Mouse (Mus musculus) liver, embryonic 14.5 days (tissue): ENCODE data around the gene Chd6. TPM values are rescaled to one million over a fixed set of nuclear protein-coding genes. Genes with fewer than 3 reads are reported as not detected.

ENCODE experiments used
- ATAC-seq: fragments of 200-750 bp; cut with Nextera tagmentation; 2 replicates; pipeline ENCODE4 v1.8.0; 2017; ENCODE audit warnings: moderate number of reproducible peaks, mild to moderate bottlenecking, moderate library complexity; ENCODE audit not compliant: insufficient read depth
- DNase-seq, 3 experiments: peaks; one replicate each; pipeline ENCODE4 v3.0.0-alpha.2; 2012 to 2013; ENCODE audit warnings: low read depth in 3 of 3, low spot score in 3 of 3
- H3K27ac ChIP-seq: fragments of 300-500 bp; sonication (generic); 2 replicates; pipeline ENCODE4 v1.5.1; 2014; ENCODE audit warnings: moderate library complexity, mild to moderate bottlenecking, control low read depth, inconsistent platforms
- H3K27me3 ChIP-seq: fragments of 300-500 bp; sonication (generic); 2 replicates; pipeline ENCODE4 v1.6.1; 2014; ENCODE audit warnings: mild to moderate bottlenecking, low read length, moderate library complexity; ENCODE audit not compliant: control insufficient read depth, insufficient read depth
- H3K36me3 ChIP-seq: fragments of 300-500 bp; sonication (generic); replicated peaks from 2 replicates; pipeline ENCODE4 v1.6.1; 2014; ENCODE audit warnings: low read depth; ENCODE audit not compliant: control insufficient read depth, insufficient read depth
- H3K4me1 ChIP-seq, 2 experiments: fragments of 200-500 bp in 1 of 2; fragments of 300-500 bp in 1 of 2; sonication (generic) in 1 of 2; replicated peaks; 2 replicates each; pipeline ENCODE4 v1.6.1; 2012 to 2014; ENCODE audit warnings: antibody characterized with exemption in 1 of 2, inconsistent platforms in 1 of 2, low read length in 1 of 2; ENCODE audit not compliant: control insufficient read depth in 2 of 2, insufficient read depth in 2 of 2
- H3K4me2 ChIP-seq: fragments of 300-500 bp; sonication (generic); 2 replicates; pipeline ENCODE4 v1.6.1; 2014; ENCODE audit warnings: low read depth, mild to moderate bottlenecking, control low read depth, moderate library complexity
- H3K4me3 ChIP-seq, 2 experiments: fragments of 200-500 bp in 1 of 2; fragments of 300-500 bp in 1 of 2; sonication (generic) in 1 of 2; 2 replicates each; pipeline ENCODE4 v1.5.1; 2012 to 2014; ENCODE audit warnings: low read depth in 2 of 2, low read length in 2 of 2, mild to moderate bottlenecking in 2 of 2, control low read depth in 1 of 2, inconsistent platforms in 1 of 2, moderate library complexity in 1 of 2; ENCODE audit not compliant: insufficient read depth in 1 of 2
- H3K9ac ChIP-seq: fragments of 300-500 bp; sonication (generic); replicated peaks from 2 replicates; pipeline ENCODE4 v1.6.1; 2014; ENCODE audit warnings: mild to moderate bottlenecking, control low read depth, moderate library complexity
- H3K9me3 ChIP-seq: fragments of 300-500 bp; sonication (generic); 2 replicates; pipeline ENCODE4 v1.6.1; 2016; ENCODE audit warnings: low read length, mixed read lengths; ENCODE audit not compliant: control insufficient read depth
- CTCF ChIP-seq: IDR thresholded peaks from 2 replicates; pipeline ENCODE4 v1.5.1; 2016; ENCODE audit warnings: antibody characterized with exemption, low read depth, control low read depth
- EP300 ChIP-seq: IDR thresholded peaks from 2 replicates; pipeline ENCODE4 v1.6.1; 2016; ENCODE audit warnings: antibody characterized with exemption, low read depth
- WGBS: fragments of 180-500 bp; shearing (Covaris S2); extraction: QIAGEN DNeasy Blood & Tissue Kit; methylation state at CpG from one replicate; pipeline ENCODE4 v1.1.7; 2014; ENCODE audit not compliant: insufficient replicate concordance; 5-methylcytosine and 5-hydroxymethylcytosine counted together
- polyA plus RNA-seq, 2 experiments: library from polyadenylated mRNA; depleted of rRNA in 1 of 2; stranded (reverse) in 1 of 2; unstranded in 1 of 2; fragments of >200 nt; fragmentation: Nextera tagmentation in 1 of 2; extraction: Ambion mirVana in 1 of 2; gene quantifications; 2 replicates each; pipeline versions ENCODE4 v1.2.1 to v1.2.3; 2012 to 2014

Chd6 gene
- polyA plus RNA-seq, 2 experiments: 3.1 to 3.6 TPM

GRCm38 (mm10) chr2:161066097-161066759 lies 42.6 kb downstream of the Chd6 start:
- H3K4me1 ChIP-seq: peaks cover 3 to 14% of the 10 kb centered on the region in 2 experiments; a peak in 2 of 4 replicates
- H3K9ac ChIP-seq: no peak overlapping the region
- no peak overlapping the region for H3K4me3 ChIP-seq
- no peaks in the 10 kb centered on the region for H3K27me3 ChIP-seq
- WGBS: 14% methylated on average over 10 of the region's 10 CpGs
- DNase-seq: peak in 1 of 3 experiments; percentile 24
- no peaks in the 10 kb centered on the region for H3K9me3 ChIP-seq
- no peaks in the 10 kb centered on the region for H3K36me3 ChIP-seq
- TF ChIP-seq CTCF: no peak
- TF ChIP-seq EP300: 0 out of 2 replicates have a peak, but pooled peaks have one; percentile 8
- H3K27ac ChIP-seq: no peak overlapping the region
- peak overlapping the region; percentile 33 for H3K4me2 ChIP-seq
- peak; percentile 89 for ATAC-seq

- no peak overlapping the region for H3K4me3 ChIP-seq
- no peaks in the 10 kb centered on the region for H3K36me3 ChIP-seq
- H3K27me3 ChIP-seq: no peaks in the 10 kb centered on the region
- ATAC-seq (peak; percentile 78; the same call in 1 of the 2 replicates), DNase-seq (no peak)
- H3K4me1 ChIP-seq: peaks cover 3 to 14% of the 10 kb centered on the region in 2 experiments; a peak in 2 of 4 replicates
- no peak for TF ChIP-seq CTCF
- TF ChIP-seq EP300: no peak
- H3K9me3 ChIP-seq: no peaks in the 10 kb centered on the region
- 39% methylated on average over 2 of the region's 2 CpGs for WGBS
- no peak overlapping the region; the same call in 1 of the 2 replicates for H3K27ac ChIP-seq
- H3K9ac ChIP-seq: no peak overlapping the region
- H3K4me2 ChIP-seq: no peak overlapping the region; the same call in 1 of the 2 replicates
Measured at GRCm38 (mm10) chr2:161065594-161065993, 43.3 kb downstream of the Chd6 start.

DNA sequence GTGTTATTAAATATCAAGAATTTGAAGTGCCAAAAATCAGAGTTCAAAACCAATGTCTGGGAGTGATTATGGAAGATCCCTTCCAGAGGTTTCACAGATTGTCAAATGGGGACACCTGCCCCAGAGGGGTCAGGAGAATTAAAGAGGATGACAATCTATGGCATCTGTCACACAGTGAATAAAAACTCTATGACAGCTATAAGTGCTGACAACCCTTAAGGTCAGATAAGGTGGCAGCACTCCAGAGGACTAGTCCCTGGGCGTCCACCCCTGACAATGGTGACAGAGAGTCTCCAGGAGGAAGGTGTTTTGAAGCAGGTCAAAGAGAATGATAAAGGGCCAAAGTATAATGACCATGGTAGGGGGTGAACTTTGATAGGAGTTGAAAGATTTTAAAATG lies 44.0 kb downstream of the Chd6 start:
- 18% methylated on average over 1 of the region's 1 CpGs for WGBS
- Histone ChIP-seq H3K4me2 (no peak overlapping the region), H3K9me3 (no peaks in the 10 kb centered on the region), H3K9ac (no peak overlapping the region), H3K4me3 (no peak overlapping the region), H3K36me3 (no peaks in the 10 kb centered on the region), H3K27me3 (no peaks in the 10 kb centered on the region), H3K4me1 (peaks cover 3 to 14% of the 10 kb centered on the region in 2 experiments; a peak in 2 of 4 replicates), H3K27ac (no peak overlapping the region)
- DNase-seq (no peak), ATAC-seq (peak; percentile 49)
- TF ChIP-seq EP300 (no peak), CTCF (no peak)

DNA sequence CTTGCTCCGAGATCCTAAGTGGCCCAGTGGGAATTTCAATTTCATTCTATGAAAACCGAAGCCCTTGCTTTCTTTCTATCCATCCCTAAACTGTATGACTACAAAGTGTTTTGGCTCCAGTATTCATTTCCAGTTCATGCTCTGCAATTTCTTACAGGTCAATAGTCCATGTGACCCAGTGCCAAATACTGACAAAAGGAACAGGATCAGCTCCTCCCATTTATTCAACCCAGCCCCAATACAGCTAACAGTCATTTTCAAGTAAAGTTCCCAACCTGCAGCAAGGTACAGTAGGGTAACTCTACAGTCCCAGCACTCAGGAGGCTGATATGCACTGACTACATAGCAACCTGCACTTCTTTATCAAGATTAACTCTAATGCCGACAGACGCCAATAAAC lies 50.0 kb downstream of the Chd6 start:
- DNase-seq (no peak), ATAC-seq (no peak)
- no peak for TF ChIP-seq CTCF
- no peak for TF ChIP-seq EP300
- Histone ChIP-seq H3K4me2 (no peak overlapping the region), H3K27ac (no peak overlapping the region), H3K9ac (no peak overlapping the region), H3K36me3 (no peaks in the 10 kb centered on the region), H3K4me3 (no peak overlapping the region), H3K4me1 (no peaks in the 10 kb centered on the region), H3K9me3 (no peaks in the 10 kb centered on the region), H3K27me3 (no peaks in the 10 kb centered on the region)
- 81% methylated on average over 4 of the region's 4 CpGs for WGBS

- Histone ChIP-seq H3K4me3 (no peak overlapping the region), H3K4me2 (no peak overlapping the region), H3K4me1 (no peaks in the 10 kb centered on the region), H3K36me3 (no peaks in the 10 kb centered on the region), H3K27ac (no peak overlapping the region), H3K9ac (no peak overlapping the region), H3K9me3 (no peaks in the 10 kb centered on the region), H3K27me3 (no peaks in the 10 kb centered on the region)
- WGBS: 50% methylated on average over 2 of the region's 2 CpGs
- no peak for DNase-seq
- TF ChIP-seq EP300: no peak
- TF ChIP-seq CTCF: no peak
- no peak for ATAC-seq
Measured at GRCm38 (mm10) chr2:161053765-161054164, 55.1 kb downstream of the Chd6 start.
